Mouse (Mus musculus): Measurements from ENCODE around the gene Cyth2.

DNA sequence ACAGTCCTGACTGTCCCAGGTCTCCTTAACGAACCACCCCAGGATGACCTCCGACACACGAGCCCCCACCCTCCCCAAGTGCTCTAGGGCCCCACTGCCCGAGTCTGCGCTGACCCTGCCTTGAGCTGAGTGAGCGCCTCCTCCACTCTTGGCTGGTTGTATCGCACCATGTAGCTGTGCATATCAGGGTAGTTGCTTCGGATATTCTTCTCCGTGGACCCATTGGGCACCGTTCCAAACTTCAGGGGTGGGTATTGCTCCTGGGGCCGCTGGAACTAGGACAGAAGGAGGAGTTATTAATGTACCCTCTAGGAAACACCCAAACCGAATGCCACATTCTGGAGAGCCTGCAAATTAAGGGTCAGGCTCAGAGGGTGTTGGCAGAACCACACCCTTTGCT, 38.7 kb upstream of the Cyth2 start:
- no peak for TF ChIP-seq CTCF (IDR thresholded peaks at IDR 0.05; ENCODE audit: control insufficient read depth, insufficient read depth, low read length)
- no peak for TF ChIP-seq POLR2A (IDR thresholded peaks at IDR 0.05; ENCODE audit: borderline replicate concordance, control insufficient read depth, low read depth, low read length)
